Mouse (Mus musculus) thymus, adult 2 months (tissue): ENCODE results near the gene Pold1.

ENCODE experiments used
- CTCF ChIP-seq: fragments of 200-500 bp; IDR thresholded peaks from 2 replicates; pipeline ENCODE4 v1.5.1; 2012; ENCODE audit warnings: mild to moderate bottlenecking, control low read depth, low read length, moderate library complexity, borderline replicate concordance; ENCODE audit not compliant: control insufficient read depth, poor library complexity, insufficient read depth; ENCODE audit errors: extremely low read depth
- POLR2A ChIP-seq: fragments of 200-500 bp; IDR thresholded peaks from 2 replicates; pipeline ENCODE4 v1.6.1; 2012; ENCODE audit warnings: mild to moderate bottlenecking, low read length, control low read depth, moderate library complexity; ENCODE audit not compliant: control insufficient read depth, poor library complexity, insufficient read depth; ENCODE audit errors: extremely low read depth

GRCm38 (mm10) chr7:44534242-44534641, 14.4 kb downstream of the Pold1 start:
- no peak for TF ChIP-seq CTCF
- TF ChIP-seq POLR2A = no peak
